Mouse (Mus musculus) c-Kit-positive CD71-positive TER-119-negative erythroid progenitor cells, embryonic 14.5 days (primary cell): ENCODE data around the gene Cped1.
"Not testable (repeated sequence)": the region's sequence is repeated elsewhere in the genome, so short reads cannot be mapped to it uniquely, and the experiment has no call there.

Experiments used
- DNase-seq: peaks from one replicate; pipeline ENCODE4 v3.0.0-alpha.2; 2013; ENCODE audit warnings: low read depth

The Cped1 gene

DNA sequence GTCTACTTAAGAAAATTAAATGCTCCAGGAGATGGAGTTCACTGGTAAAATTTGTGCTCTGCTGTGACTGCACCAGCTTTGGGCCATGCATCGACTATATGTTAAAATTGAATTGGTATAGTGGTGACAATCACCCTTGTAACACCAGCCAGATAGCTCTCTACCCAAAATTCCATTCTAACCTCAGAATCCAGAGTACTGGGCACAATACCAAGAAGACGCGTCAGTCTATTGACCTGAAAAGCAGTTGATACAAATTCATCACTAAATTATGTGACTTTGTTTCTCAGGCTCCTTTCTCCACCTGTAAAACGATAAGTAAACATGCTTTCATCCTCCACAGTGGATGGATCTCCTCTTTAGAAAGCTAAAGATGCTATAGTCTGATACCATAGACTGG is 238.6 kb downstream of the Cped1 start:
- DNase-seq = no peak

DNA sequence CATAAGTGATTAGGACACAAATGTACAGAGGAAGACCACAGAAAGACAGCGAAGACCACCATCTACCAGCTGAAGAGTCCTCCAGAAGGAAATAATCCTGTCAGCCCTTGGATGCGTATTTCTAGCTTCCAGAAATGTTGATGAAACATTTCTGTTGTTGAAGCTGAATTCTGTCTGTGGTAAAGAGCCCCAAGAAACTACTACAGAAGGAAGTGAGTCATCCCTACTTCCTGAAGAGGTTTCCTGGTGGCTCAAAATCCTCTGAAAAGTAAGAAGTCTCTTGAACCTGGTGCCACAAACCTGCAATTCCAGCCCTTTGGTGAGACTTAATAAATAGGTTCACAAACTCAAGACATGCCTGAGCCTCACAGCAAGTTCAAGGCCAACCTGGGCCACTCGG is 245.5 kb downstream of the Cped1 start:
- no peak for DNase-seq

DNA sequence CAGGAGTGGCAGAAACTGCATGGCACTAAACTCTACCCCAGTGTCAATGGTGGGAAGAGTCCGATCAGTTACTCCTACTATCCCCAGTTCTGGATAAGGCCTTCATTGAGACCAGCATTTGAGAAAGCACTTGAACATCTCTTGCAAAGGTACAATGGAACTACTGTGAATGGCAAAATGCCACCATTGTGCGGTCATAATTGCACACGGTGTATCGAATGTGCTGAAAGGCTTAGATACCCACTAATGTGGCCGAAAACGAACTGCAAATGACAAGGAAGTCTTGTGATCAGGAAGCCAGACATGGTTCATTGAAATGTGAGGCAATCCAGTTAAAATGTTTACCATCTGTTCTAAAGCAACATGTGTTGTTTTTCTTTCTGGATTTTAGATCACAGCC is 247.8 kb downstream of the Cped1 start:
- DNase-seq = no peak

DNA sequence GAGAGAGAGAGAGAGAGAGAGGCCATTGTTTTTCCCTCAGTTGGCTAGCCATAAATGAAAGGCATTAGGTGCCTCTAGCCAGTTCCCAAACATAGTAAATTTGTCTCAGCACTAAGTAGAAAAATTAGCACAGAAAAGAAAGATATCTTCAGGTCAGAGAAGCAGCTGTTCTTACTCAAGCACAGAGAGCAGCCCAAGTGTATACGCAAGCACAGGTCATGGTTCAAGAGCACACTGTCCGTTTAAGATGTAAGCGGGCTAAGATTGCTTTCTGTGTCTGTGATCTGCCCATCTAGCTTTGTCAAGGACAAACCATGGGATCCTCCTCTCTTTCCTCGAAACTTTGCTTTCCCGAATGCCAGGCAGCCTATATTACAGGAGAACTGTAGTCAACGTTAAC is 249.4 kb downstream of the Cped1 start:
- DNase-seq = no peak

DNA sequence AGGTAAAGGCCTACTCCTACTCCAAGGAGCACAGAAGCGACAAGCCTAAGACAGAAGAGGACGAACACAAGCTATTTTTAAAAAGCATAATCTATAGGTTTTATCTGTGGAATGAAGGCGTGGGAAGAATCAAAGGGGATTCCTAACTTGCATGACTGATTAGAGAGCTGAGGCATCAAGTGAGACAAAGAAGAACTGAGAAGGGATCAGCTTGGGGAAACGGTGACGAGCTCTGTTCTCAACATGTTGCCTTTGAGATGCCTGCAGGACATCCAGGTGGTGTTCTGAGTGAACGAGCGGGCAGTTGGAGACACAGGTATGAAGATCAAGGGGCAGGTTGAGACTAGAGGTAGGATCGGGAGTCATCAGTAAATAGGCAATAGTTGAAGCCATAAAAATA is 257.6 kb downstream of the Cped1 start:
- DNase-seq = no peak

DNA sequence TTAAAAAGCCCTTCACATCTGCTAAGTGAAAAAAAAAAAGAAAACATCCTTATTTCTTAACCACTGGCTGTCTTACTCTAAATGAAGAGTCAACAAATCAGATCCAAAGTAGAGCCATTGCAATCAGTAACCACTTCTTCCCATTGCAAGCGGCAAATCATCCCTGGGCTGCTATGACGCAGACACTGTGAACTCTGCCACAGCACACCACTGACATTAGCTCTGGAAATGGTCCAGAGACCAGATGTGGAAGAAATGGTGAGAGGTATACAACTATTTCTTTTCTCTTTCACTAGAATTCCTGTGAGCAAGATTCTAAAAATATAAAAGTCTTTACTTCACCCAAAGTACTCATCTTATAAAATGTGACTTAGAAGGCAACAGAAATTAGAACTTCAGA is 261.0 kb downstream of the Cped1 start:
- DNase-seq = no peak

DNA sequence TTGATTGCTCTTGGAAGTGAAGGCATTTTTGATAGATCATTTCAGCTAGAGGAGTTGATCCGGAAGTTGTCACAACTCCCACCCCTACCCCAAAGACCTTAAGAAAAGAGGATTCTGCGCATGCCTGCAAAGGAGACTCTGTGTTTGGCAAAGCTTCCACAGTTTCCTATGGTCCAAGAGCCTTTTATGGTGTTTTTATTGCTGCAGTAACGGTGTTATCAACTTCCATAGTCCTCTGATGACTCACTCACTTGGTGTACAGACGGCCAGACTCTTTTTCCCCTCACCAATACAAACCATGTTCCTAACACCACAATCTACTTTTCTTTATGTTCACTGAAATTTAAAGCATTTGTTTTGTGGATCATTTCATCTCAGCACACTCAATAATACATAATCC is 273.1 kb downstream of the Cped1 start:
- DNase-seq = no peak

DNA sequence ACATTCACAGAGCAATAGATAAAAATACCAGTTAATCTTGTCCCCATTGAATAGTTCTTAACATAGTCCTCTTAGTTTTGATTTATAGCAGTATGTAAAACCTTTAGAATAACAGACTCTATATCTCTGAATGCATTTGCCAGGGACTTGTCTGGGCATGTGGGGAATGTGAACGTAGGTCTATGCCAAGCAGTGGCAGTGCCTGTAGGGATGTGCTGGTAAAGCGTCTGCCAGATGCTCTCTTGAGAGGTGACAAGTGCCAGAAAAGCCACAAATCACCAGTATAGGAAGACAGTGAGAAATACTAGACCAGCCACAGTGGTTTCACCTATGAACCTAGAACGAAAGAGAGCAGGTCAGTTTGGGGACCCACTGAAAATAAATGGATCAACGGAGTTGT is 276.8 kb downstream of the Cped1 start:
- no peak for DNase-seq

DNA sequence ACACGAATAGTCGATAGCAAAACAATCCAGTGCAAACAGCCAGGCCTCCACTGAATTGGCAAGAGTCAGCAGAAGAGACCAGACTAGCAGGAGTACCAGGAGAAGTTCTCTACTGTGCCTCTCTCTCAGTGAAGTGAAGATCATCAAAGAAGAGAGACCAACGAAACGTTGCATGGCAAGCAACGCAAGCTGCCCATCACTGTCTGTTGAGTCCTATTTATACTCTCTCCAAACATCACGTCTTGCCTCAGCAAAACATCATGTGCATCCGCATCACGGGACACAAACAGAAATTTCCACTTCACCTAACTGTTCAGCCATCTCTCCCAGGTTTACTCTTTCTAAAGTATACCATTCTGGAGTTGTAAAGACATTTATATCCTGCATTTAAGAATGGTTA is 278.4 kb downstream of the Cped1 start:
- not testable (repeated sequence) for DNase-seq

DNA sequence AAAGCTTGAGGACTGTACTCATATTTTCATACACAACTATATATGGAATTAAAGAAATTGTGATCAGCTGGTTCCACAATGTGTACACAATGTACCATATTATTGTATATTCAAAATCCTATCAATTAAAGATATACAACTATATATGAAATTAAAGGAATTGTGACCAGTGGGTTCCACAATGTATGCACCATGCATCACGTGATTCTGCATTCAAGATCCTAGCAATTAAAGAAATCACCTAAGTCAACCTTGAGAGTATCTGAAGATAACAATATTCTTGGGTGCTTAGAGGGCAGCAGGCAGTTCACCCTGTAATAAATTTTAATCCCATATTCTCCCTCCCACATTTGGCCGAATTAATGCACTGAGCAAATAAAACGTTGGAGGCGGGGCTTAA is 280.3 kb downstream of the Cped1 start:
- no peak for DNase-seq

DNA sequence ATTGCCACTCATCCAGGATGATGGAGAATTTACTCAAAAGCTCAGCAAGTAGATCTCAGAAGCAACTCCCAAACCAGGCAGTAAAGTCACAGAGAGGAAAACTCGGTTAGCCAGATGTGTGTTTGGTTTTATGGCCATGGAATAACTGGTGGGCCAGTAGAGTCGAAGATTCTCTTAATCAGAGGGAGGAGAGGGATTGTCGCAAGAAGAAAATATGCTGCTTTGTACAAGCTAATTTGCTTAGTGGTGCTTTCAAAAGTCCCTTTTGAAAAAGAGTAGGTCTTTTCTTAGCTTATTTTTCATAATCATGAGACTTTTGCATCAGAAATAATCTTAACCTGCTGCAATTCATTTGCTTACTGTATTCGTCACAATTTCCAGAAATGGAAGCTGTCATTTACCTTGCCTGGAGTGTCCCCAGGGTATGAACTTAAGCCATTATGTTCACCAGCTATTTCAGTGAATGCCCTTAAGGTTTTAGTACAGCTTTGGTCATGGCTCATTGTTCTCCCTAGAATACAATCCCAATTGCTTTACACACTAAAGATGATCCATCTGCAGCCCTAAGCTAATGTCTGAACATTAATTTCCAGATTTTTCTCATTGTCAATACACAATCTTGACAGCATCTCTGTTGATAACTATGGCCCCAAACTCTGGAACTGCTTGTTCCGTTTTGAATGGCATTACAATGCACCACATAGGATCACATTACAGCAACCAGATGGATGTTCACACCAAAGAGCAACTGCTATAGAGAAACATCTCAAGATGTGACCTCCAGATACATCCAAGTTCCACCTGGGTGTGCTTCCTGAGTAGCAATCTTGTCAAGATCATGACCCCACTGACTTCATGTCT is 282.3 kb downstream of the Cped1 start:
- DNase-seq = no peak

DNA sequence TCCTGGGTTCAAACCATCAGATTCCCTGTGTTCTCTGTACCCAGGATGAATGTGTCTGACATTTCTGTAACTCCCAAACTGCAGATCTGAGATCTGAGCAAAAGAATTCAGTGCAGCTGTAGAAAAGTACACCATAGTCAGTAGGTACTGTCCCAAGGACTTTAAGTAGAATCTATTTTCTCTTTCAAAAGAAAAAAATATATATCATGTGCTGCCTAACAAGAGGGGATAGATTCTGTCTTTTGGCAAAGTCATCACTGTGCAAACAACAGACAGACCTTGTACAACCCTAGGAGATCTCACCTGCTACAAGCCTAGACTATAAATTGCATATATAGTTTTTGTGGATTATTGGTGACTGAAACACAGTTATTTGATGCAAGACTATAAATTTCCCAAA is 283.0 kb downstream of the Cped1 start:
- no peak for DNase-seq

DNA sequence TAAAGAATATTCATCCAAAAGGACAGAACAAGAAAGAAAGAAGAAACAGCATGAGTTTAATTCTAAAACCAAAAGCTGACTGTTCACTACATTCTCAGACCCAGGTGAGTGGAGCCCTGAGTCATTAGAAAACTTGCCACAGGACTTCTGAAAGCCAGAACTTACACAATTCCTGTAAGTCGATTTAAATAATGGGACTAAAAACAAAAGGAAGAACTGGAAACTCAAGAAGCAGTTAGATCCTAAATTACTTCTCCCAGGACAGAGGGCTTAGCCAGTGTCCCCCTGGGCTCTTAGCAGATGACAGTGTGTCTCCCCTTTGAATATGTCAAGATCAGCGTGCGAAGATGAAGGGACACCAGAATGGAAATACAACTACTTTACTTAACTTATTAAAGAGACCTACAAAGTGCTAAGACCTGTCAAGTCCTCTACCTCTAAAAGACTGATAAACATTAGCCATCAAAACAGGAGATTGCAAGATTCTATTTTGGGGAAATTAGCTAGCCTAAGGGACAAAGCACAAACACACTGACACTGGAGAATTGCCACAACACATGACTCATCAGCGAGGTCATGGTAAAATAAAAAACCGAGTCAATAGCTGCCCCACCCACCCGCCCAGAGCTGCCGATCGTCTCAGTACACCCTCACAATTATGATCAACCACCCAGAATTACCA is 284.3 kb downstream of the Cped1 start:
- DNase-seq = no peak

DNA sequence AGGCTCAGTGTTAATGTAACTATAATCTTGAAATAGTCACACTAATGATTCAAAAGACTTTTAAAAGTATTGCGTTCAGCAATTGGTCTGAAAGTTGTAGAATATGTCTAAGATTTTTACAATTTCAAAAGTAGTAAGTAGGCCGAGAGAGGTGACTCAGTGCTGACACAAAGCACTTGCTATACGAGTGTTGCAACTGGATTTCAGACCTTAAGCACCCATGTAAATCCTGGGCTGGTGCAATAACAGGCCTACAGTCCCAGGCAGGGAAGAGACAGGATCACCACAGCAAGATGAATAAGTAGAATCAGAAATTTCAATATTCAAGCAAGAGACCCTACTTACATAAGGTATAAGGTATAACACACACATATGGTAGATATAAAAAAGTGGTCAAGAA is 292.2 kb downstream of the Cped1 start:
- no peak for DNase-seq

DNA sequence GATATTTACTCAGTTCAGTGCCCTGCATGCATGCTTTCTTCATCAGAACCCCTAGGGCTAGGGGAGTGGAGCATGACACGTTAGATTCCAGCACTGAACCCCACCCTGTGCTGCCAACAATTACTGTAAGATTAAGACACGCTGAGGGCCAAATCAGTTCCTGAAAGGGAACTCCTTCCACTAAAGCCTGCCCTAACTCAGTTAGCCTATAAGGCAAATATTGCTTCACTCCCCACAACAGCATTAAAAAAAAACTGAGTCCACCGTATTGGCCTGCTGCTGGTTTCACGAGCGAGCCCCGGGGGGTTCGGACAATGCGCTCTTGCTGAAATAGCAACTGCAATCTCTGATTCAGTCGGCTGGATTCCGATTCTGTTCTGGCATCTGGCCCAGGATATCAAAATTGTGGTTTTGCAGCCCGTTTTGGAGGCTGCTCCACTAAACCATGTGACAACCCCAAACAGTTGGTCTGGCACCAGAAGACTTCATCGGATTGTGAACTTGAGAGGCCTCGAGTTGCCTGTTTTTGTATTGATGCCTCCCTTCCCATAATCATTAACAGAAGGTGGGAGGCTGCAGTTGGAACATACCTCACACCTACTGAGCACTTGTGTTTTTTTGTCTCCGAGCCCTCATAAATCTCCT is 294.6 kb downstream of the Cped1 start:
- no peak for DNase-seq

DNA sequence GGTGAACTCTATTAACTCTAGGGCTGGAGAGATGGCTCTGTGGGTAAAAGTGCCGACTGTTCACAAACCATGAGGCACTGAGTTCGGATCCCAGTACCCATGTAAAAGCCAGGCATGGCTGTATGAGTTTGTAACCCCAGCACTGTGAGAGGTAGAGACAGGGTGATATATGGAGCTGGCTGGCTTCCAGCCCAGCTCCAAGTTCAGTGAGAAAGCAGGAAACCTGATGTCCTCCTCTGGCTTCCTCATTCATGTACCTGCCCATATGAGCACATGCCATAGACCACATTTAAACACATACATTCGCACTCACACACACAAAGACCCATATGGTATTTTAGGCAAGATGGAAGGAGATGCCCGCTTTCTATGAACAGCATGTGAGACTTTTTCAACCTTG is 296.7 kb downstream of the Cped1 start:
- DNase-seq = no peak

DNA sequence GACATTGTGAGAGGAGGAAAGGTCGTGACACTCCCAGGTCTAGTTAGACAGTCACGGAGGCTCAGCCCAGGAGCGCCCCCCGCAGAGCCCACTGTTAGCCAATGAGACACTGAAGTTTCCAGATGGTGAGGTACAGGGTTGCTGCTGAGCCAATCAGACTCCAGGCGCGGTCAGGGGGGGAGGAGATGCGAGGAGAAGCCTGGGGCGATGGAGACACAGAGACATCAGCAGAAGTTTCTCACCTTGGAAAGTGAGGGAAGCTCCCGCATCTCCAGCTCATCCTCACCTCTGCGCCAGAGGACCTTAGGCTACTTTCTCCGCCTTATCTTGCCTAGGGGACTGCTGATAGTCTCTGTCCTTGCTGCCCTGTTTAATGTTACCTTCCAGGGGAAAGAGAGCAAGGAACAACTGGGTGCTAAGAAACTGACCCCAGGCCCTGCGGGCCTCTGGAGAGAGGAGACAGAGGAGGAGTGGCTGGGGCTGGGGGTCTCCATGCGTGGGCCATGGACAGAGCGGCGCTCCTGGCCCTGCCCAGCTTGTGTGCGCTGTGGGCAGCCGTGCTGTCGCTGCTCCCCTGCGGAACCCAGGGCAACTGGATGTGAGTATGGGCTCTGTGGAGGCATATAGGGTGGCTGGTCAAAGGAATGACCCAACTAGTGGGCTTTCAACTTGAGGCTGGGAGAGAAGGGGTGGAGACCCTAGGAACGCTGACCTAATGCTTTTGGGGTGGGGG is 302.5 kb downstream of the Cped1 start, which contains the start of gene Wnt16:
Gene Wnt16 (plus strand): TSS at position 224 of the 733 bp plus-strand sequence.
- no peak for DNase-seq

DNA sequence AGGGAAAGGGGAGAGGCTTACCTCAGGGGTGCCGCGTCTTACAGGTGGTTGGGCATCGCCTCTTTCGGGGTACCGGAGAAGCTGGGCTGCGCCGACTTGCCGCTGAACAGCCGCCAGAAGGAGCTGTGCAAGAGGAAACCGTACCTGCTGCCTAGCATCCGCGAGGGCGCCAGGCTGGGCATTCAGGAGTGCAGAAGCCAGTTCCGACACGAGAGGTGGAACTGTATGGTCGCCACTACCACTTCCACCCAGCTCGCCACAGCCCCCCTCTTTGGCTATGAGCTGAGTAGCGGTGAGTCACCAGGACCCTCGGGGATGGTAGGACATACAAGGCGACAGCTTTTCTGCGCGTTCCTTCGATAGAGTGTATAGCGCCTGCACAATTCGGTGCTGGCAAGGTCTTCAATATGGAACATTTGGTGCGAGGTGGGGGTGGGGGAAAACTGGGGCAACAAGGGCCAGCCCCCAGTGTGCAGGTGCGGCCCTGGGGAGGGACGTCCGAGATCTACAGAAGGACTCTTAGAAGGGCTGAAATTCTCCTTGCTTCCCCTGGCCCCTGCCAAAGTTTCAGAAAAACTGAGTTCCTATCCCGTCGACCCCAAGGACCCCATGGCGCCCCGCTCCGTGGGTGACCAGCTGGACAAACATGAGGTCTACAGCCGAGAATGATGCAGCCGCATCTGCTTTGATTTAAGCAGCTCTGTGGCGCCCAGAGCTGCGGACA is 303.2 kb downstream of the Cped1 start:
- DNase-seq = no peak

DNA sequence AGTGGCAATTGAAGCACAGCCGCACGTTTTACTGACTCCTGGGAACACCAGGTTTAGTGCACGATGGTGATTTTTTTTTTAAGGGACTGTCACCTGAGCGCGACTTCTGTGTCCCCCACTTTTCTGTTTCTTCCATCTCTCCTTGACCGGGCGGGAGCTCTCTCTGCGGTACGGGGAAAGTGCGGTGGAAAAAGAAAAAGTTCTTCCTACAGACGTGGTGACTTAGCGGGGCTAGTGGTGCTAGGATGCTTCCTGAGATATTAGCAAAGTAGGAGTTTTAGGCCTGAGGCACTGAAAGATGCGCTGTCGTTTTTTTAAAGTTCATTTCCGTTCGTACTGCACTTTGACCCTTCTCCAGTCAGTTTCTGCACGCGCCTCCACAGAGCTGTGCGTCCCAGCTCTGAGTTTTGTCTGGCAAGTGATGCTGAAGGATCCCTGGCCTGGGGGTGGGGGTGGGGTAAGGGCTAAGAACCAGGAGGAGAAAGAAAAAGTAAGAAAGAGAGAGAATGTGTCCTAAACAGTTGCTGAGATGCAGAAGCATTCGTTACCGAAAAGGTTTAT is 303.8 kb downstream of the Cped1 start:
- DNase-seq = no peak

DNA sequence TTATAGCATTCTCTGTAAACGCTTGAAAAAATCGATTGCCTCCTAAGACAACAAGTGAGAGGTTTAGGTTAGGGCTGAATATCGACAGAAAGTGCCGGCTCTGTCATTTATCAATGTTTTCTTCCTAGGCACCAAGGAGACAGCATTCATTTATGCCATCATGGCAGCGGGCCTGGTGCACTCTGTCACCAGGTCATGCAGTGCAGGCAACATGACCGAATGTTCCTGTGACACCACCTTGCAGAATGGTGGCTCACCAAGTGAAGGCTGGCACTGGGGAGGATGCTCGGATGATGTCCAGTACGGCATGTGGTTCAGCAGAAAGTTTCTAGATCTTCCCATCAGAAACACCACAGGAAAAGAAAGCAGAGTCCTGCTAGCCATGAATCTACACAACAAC is 305.1 kb downstream of the Cped1 start:
- no peak for DNase-seq

DNA sequence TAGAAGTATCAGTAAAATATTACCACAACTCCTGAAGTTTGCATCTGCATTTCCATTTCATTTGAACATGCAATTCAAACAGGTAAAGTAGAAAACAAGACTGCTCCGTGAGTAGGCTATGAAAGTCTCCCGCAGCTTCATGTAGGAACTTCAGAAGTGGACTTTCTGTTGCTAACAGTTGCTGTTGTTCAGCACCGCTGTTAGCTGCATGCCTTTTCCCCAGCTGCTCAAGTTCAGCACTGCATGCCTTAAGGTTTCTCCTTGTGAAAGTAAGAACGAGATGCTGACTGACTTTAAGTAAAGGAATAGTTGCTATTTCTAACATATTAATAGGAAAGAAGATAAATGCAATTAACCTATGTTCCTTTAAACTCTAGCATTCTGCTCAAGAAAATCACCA is 306.3 kb downstream of the Cped1 start:
- DNase-seq = no peak
